Mouse (Mus musculus) neural tube, embryonic 12.5 days (tissue): ENCODE results near the gene Cbx4. TPM values are rescaled to one million over a fixed set of nuclear protein-coding genes. Genes with fewer than 3 reads are reported as not detected.

Source experiments
- ATAC-seq: fragments of 200-750 bp; cut with Nextera tagmentation; 2 replicates; pipeline ENCODE4 v1.8.0; 2017; ENCODE audit warnings: low read depth, mild to moderate bottlenecking, moderate TSS enrichment, moderate library complexity; ENCODE audit not compliant: low FRiP score
- H3K27ac ChIP-seq: fragments of 300-500 bp; sonication (generic); 2 replicates; pipeline ENCODE4 v1.5.1; 2016
- H3K27me3 ChIP-seq: fragments of 300-500 bp; sonication (generic); replicated peaks from 2 replicates; pipeline ENCODE4 v1.6.1; 2016; ENCODE audit warnings: mild to moderate bottlenecking
- H3K36me3 ChIP-seq: fragments of 300-500 bp; sonication (generic); 2 replicates; pipeline ENCODE4 v1.6.1; 2016; ENCODE audit warnings: mild to moderate bottlenecking
- H3K4me1 ChIP-seq: fragments of 300-500 bp; sonication (generic); 2 replicates; pipeline ENCODE4 v1.6.1; 2016
- H3K4me2 ChIP-seq: fragments of 300-500 bp; sonication (generic); replicated peaks from 2 replicates; pipeline ENCODE4 v1.6.1; 2016; ENCODE audit warnings: mild to moderate bottlenecking
- H3K4me3 ChIP-seq: fragments of 300-500 bp; sonication (generic); 2 replicates; pipeline ENCODE4 v1.5.1; 2016
- H3K9ac ChIP-seq: fragments of 300-500 bp; sonication (generic); 2 replicates; pipeline ENCODE4 v1.6.1; 2016; ENCODE audit warnings: mild to moderate bottlenecking
- H3K9me3 ChIP-seq: fragments of 300-500 bp; sonication (generic); 2 replicates; pipeline ENCODE4 v1.6.1; 2016; ENCODE audit warnings: mild to moderate bottlenecking
- WGBS: fragments of 180-500 bp; shearing (Covaris S2); methylation state at CpG from one replicate; pipeline ENCODE4 v1.1.7; 2016; 5-methylcytosine and 5-hydroxymethylcytosine counted together
- polyA plus RNA-seq: library from polyadenylated mRNA; unstranded; fragments of >200 nt; fragmentation: Nextera tagmentation; extraction: Ambion mirVana; gene quantifications from 2 replicates; pipeline ENCODE4 v1.2.1, GENCODE M21; 2016

Cbx4 gene
- polyA plus RNA-seq, 1 experiment from 2014 or later, result 12.5 TPM

GRCm38 (mm10) chr11:119040600-119041324 lies 45.3 kb downstream of the Cbx4 start, which contains the start of gene Cbx8:
TSS of gene Cbx8 (minus strand) at chr11:119040969.
- peak; percentile 90 for ATAC-seq
- peak within 1 kb of the TSS; percentile 80 for H3K9ac ChIP-seq
- H3K27me3 ChIP-seq, result peaks cover 78% of the 10 kb centered on the region
- peak within 1 kb of the TSS; percentile 66 for H3K4me3 ChIP-seq
- peaks cover 11% of the 10 kb centered on the region; the same call in 1 of the 2 replicates for H3K36me3 ChIP-seq
- H3K27ac ChIP-seq, result peak within 1 kb of the TSS; percentile 82
- WGBS, result under 1% methylated on average over 58 of the region's 63 CpGs
- H3K9me3 ChIP-seq, result no peaks in the 10 kb centered on the region
- H3K4me1 ChIP-seq, result peaks cover 68% of the 10 kb centered on the region
- peak within 1 kb of the TSS; percentile 93 for H3K4me2 ChIP-seq

GRCm38 (mm10) chr11:119039732-119040512 lies 46.1 kb downstream of the Cbx4 start:
- H3K27me3 ChIP-seq, result peaks cover 78% of the 10 kb centered on the region

GRCm38 (mm10) chr11:119038744-119039484 lies 47.1 kb downstream of the Cbx4 start:
- Histone ChIP-seq H3K9me3 (no peaks in the 10 kb centered on the region), H3K27ac (no peak overlapping the region), H3K4me2 (peak overlapping the region; percentile 93), H3K9ac (0 out of 2 replicates have a peak overlapping the region, but pooled peaks have one; percentile 1), H3K4me1 (peaks cover 79% of the 10 kb centered on the region), H3K36me3 (peaks cover 11% of the 10 kb centered on the region; the same call in 1 of the 2 replicates), H3K27me3 (peaks cover 75% of the 10 kb centered on the region), H3K4me3 (no peak overlapping the region)
- 19% methylated on average over 22 of the region's 22 CpGs for WGBS
- no peak for ATAC-seq

More at GRCm38 (mm10) chr11:119039732-119040512, 46.1 kb downstream of the Cbx4 start:
- ATAC-seq, result no peak
- Histone ChIP-seq H3K9me3 (no peaks in the 10 kb centered on the region), H3K9ac (peak overlapping the region; percentile 80), H3K27ac (peak overlapping the region; percentile 82), H3K4me1 (peaks cover 74% of the 10 kb centered on the region), H3K4me2 (peak overlapping the region; percentile 93), H3K4me3 (peak overlapping the region; percentile 66), H3K36me3 (peaks cover 11% of the 10 kb centered on the region; the same call in 1 of the 2 replicates)
- WGBS, result 3% methylated on average over 21 of the region's 21 CpGs

- peak overlapping the region; percentile 40 for H3K4me3 ChIP-seq
- ATAC-seq, result no peak
- no peak overlapping the region for H3K9ac ChIP-seq
- H3K4me1 ChIP-seq, result peaks cover 79% of the 10 kb centered on the region
- no peak overlapping the region for H3K27ac ChIP-seq
- peaks cover 11% of the 10 kb centered on the region; the same call in 1 of the 2 replicates for H3K36me3 ChIP-seq
- H3K9me3 ChIP-seq, result no peaks in the 10 kb centered on the region
- H3K27me3 ChIP-seq, result peaks cover 64% of the 10 kb centered on the region
- peak overlapping the region; percentile 83 for H3K4me2 ChIP-seq
- 3% methylated on average over 18 of the region's 18 CpGs for WGBS
Observed at GRCm38 (mm10) chr11:119037780-119038401, 48.1 kb downstream of the Cbx4 start.

DNA sequence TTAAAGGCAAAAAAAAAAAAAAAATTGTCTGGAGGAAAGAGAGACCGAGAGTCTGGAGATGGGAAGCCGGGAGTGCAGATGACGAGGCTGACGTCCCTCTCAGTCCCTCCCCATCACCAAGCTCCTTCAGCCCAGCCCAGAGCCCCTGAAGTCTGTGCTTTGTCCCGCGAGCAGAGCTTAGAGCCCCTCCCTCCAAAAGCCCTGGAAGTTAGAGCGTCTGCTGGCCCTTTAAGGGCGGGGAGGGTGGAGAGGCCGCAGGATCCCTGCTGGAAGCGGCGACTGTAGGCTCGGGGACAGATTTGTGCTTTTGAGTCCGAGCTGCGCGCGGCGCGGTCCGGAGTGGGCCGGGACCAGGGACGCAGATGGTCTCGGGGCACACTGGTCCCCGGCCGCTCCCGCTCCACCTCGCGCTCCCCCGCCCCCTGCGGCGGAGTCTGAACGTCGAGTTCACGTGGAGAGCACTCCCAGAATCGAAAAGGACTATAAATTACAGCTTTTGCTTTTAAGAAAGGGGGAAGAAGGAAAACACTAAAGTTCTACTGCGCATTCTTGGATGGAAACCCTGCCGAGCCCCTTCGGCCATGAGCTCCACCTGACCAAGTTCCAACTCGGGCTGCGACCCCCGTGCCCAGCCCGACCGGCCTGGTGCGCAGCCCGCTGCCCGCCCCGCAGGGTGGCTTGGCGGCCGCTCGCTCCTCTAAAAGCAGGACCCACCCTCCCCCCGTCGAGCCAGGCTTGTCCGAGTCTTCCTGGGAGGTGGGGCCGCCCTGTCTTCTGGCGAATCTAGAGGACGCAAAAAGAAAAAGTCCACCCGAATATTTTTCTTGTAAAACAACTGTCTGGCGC lies 48.9 kb downstream of the Cbx4 start:
- peaks cover 11% of the 10 kb centered on the region; the same call in 1 of the 2 replicates for H3K36me3 ChIP-seq
- peaks cover 73% of the 10 kb centered on the region for H3K4me1 ChIP-seq
- H3K4me2 ChIP-seq, result peak overlapping the region; percentile 83
- WGBS, result under 1% methylated on average over 57 of the region's 57 CpGs
- no peak for ATAC-seq
- H3K27ac ChIP-seq, result no peak overlapping the region
- no peaks in the 10 kb centered on the region for H3K9me3 ChIP-seq
- peak overlapping the region; percentile 62 for H3K9ac ChIP-seq
- H3K27me3 ChIP-seq, result peaks cover 57% of the 10 kb centered on the region
- peak overlapping the region; percentile 40 for H3K4me3 ChIP-seq

- Histone ChIP-seq H3K36me3 (peaks cover 11% of the 10 kb centered on the region; the same call in 1 of the 2 replicates), H3K4me2 (peak overlapping the region; percentile 83), H3K4me3 (no peak overlapping the region), H3K9me3 (no peaks in the 10 kb centered on the region), H3K9ac (no peak overlapping the region), H3K4me1 (peaks cover 66% of the 10 kb centered on the region), H3K27ac (no peak overlapping the region), H3K27me3 (peaks cover 50% of the 10 kb centered on the region)
- no peak for ATAC-seq
- 1% methylated on average over 15 of the region's 15 CpGs for WGBS
Observed at GRCm38 (mm10) chr11:119036447-119036846, 49.6 kb downstream of the Cbx4 start.

DNA sequence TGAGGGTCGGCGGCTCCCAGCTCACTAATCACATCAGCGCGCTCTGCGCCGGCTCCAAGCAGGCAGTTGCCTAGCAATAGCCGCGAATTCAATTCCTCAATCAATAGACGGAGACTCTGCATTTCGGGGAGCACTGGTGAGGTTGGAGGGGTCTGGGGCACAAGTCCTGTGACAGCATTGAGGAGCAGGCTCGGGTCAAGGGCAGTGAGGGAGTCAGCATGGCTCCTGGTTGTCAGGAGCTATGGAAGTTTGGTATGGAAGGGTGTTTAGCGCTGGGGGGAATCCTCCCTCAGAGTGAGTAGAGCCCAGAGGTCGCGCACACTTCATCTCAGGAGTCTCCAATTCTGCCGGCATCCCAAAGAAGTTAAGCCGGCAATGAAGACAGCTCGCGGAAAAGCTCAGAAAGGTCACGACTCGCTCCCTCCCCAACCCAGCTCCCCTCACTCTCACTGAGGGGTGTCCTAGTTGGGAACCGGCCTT lies 50.3 kb downstream of the Cbx4 start:
- H3K9me3 ChIP-seq, result no peaks in the 10 kb centered on the region
- H3K4me3 ChIP-seq, result 0 out of 2 replicates have a peak overlapping the region, but pooled peaks have one; percentile 0
- ATAC-seq, result no peak
- under 1% methylated on average over 21 of the region's 21 CpGs for WGBS
- peaks cover 62% of the 10 kb centered on the region for H3K4me1 ChIP-seq
- H3K27ac ChIP-seq, result no peak overlapping the region
- H3K4me2 ChIP-seq, result peak overlapping the region; percentile 21; the same call in 1 of the 2 replicates
- H3K36me3 ChIP-seq, result peaks cover 14% of the 10 kb centered on the region
- peaks cover 50% of the 10 kb centered on the region for H3K27me3 ChIP-seq
- H3K9ac ChIP-seq, result no peak overlapping the region

DNA sequence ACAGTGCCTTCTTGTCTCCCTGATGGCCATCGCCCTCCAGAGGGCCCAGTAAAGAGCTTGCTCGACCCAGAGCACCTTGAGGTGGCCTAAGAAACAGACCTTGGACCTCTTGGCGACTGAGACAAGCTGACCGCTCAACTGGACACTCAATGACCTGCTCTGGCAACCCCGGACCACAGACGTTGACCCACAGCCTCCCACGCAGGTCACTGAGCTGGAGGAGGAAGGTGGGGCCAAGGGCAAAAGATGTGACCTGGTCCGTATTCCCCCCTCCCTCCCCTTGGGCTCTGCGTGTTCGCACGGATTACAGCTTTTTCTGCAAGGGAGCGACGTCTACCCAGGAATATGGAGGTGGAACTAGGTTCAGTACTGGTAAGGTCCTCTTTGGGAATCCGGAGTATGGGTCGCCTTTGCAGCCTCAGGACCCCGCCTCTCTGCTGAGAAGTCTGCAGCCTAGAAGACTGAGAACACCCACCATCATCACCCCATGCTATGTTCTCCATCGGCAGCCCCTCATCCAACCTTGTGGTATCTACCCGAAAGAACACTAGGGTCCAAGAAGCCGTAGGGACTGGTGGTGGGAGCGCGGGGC lies 50.8 kb downstream of the Cbx4 start:
- under 1% methylated on average over 21 of the region's 21 CpGs for WGBS
- H3K9me3 ChIP-seq, result no peaks in the 10 kb centered on the region
- ATAC-seq, result no peak
- no peak overlapping the region for H3K9ac ChIP-seq
- H3K27me3 ChIP-seq, result peaks cover 50% of the 10 kb centered on the region
- H3K27ac ChIP-seq, result no peak overlapping the region
- peaks cover 20% of the 10 kb centered on the region for H3K36me3 ChIP-seq
- peaks cover 59% of the 10 kb centered on the region for H3K4me1 ChIP-seq
- H3K4me3 ChIP-seq, result peak overlapping the region; percentile 0; the same call in 1 of the 2 replicates
- peak overlapping the region; percentile 21; the same call in 1 of the 2 replicates for H3K4me2 ChIP-seq

DNA sequence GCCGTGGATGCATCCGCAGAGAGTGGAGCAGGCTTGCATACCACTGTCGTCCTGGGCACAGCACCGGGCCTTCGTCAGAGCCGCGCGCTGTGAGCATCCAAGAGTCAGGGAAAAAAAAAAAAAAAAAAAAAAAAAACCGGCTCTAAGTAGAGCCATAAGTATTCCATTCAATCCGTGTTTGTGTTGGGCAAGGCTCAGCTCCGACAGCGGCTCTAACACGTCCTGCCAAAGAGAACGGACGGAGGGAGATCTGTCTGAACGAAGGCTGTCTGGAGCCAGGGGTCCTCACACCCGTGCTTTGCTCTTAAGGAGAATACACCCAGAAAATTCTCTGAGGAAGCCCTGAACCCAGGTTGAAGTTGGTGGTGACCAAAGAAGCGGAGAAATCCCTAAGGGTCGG lies 51.4 kb downstream of the Cbx4 start:
- Histone ChIP-seq H3K36me3 (peaks cover 25% of the 10 kb centered on the region), H3K4me2 (peak overlapping the region; percentile 53), H3K27ac (no peak overlapping the region), H3K27me3 (peaks cover 48% of the 10 kb centered on the region), H3K4me3 (no peak overlapping the region; the same call in 1 of the 2 replicates), H3K9me3 (no peaks in the 10 kb centered on the region), H3K9ac (no peak overlapping the region), H3K4me1 (peaks cover 53% of the 10 kb centered on the region)
- no peak for ATAC-seq
- 1% methylated on average over 19 of the region's 19 CpGs for WGBS

- peaks cover 42% of the 10 kb centered on the region for H3K27me3 ChIP-seq
- no peak overlapping the region for H3K9ac ChIP-seq
- peak; percentile 18; the same call in 1 of the 2 replicates for ATAC-seq
- H3K4me1 ChIP-seq, result peaks cover 47% of the 10 kb centered on the region
- no peaks in the 10 kb centered on the region for H3K9me3 ChIP-seq
- H3K27ac ChIP-seq, result no peak overlapping the region
- WGBS, result 1% methylated on average over 26 of the region's 26 CpGs
- H3K4me3 ChIP-seq, result no peak overlapping the region
- H3K4me2 ChIP-seq, result peak overlapping the region; percentile 53
- peaks cover 26% of the 10 kb centered on the region for H3K36me3 ChIP-seq
Observed at GRCm38 (mm10) chr11:119033874-119034558, 52.0 kb downstream of the Cbx4 start.
